Mouse (Mus musculus) left cerebral cortex, postnatal 14 days (tissue): ENCODE results near the gene Vmn1r54. TPM values are rescaled to one million over a fixed set of nuclear protein-coding genes. Genes with fewer than 3 reads are reported as not detected.
"Not testable (repeated sequence)": the region's sequence is repeated elsewhere in the genome, so short reads cannot be mapped to it uniquely, and the experiment has no call there.

ENCODE experiments used
- DNase-seq, 2 experiments: peaks; one replicate each; pipeline ENCODE4 v3.0.0; 2021 to 2022; ENCODE audit warnings: low spot score in 2 of 2, mixed read lengths in 1 of 2
- intact Hi-C: fragments of 180-260 bp; cut with DNase I; formaldehyde crosslinking; loops from one replicate; pipeline ENCODE4 v1.15.1; 2025
- long read RNA-seq, 2 experiments: library from polyadenylated mRNA; stranded (forward); transcript quantifications; one replicate each; pipeline ENCODE4 v2.0.0; 2021
- total RNA-seq, 2 experiments: library from RNA; stranded (reverse); gene quantifications; 2 replicates each; pipeline ENCODE4 v1.2.3; 2021

Gene Vmn1r54
- total RNA-seq: not detected
- long read RNA-seq, experiment 1: 0 reads
- long read RNA-seq, experiment 2: 0 reads

GRCm38 (mm10) chr6:90246000-90246399 is at the start of gene Vmn1r54:
Gene Vmn1r54, plus strand, starts transcription at chr6:90246300.
- intact Hi-C loops: no loop called here
- no peak for DNase-seq

GRCm38 (mm10) chr6:90202493-90202892 is 43.6 kb upstream of the Vmn1r54 start, which contains the start of gene V1ra8:
Gene V1ra8, plus strand, starts transcription at chr6:90202793.
- DNase-seq, intact Hi-C loops: not testable (repeated sequence)

GRCm38 (mm10) chr6:90224338-90224737 is 21.8 kb upstream of the Vmn1r54 start, which contains the start of gene Vmn1r53:
Gene Vmn1r53, minus strand, starts transcription at chr6:90224438.
- intact Hi-C loops: no loop called here

GRCm38 (mm10) chr6:90232114-90232513 is 14.0 kb upstream of the Vmn1r54 start:
- intact Hi-C loops, DNase-seq: not testable (repeated sequence)

More at GRCm38 (mm10) chr6:90224338-90224737, 21.8 kb upstream of the Vmn1r54 start, which contains the start of gene Vmn1r53:
- DNase-seq: no peak

GRCm38 (mm10) chr6:90232681-90233080 is 13.4 kb upstream of the Vmn1r54 start:
- DNase-seq: no peak
- intact Hi-C loops: no loop called here

GRCm38 (mm10) chr6:90244019-90244418 is 2.1 kb upstream of the Vmn1r54 start:
- DNase-seq: no peak
- intact Hi-C loops: no loop called here

- DNase-seq: peak; percentile 7 to 9
- intact Hi-C loops: no loop called here
Measured at GRCm38 (mm10) chr6:90288265-90288664, 42.2 kb downstream of the Vmn1r54 start.

- no peak for DNase-seq
- intact Hi-C loops: no loop called here
Measured at GRCm38 (mm10) chr6:90300919-90301318, 54.8 kb downstream of the Vmn1r54 start, which contains the start of gene BC048671. Gene BC048671, plus strand, starts transcription at chr6:90301219.

- intact Hi-C loops: no loop called here
- no peak for DNase-seq
Measured at GRCm38 (mm10) chr6:90306315-90306975, 60.3 kb downstream of the Vmn1r54 start.

GRCm38 (mm10) chr6:90308839-90309778 is 63.0 kb downstream of the Vmn1r54 start:
- intact Hi-C loops: no loop called here
- no peak for DNase-seq

- intact Hi-C loops: no loop called here
- DNase-seq: peak; percentile 13 to 48
Measured at GRCm38 (mm10) chr6:90315961-90316360, 69.9 kb downstream of the Vmn1r54 start.

GRCm38 (mm10) chr6:90317510-90318258 is 71.6 kb downstream of the Vmn1r54 start:
- no peak for DNase-seq
- intact Hi-C loops: no loop called here

GRCm38 (mm10) chr6:90319019-90319418 is 72.9 kb downstream of the Vmn1r54 start:
- intact Hi-C loops: no loop called here
- no peak for DNase-seq

- intact Hi-C loops: loop anchor here (10.0 kb wide), 1 partner anchor 645 kb away; no protein-coding TSS in a partner anchor
- no peak for DNase-seq
Measured at GRCm38 (mm10) chr6:90319475-90320191, 73.5 kb downstream of the Vmn1r54 start.

GRCm38 (mm10) chr6:90320429-90320828 is 74.3 kb downstream of the Vmn1r54 start:
- no peak for DNase-seq
- intact Hi-C loops: loop anchor here (10.0 kb wide), 1 partner anchor 646 kb away; no protein-coding TSS in a partner anchor
